Mouse (Mus musculus) liver, postnatal 0 days (tissue): Measurements from ENCODE around the gene Nt5e.

Experiments
- CTCF ChIP-seq: sonication (generic); IDR thresholded peaks from 2 replicates; pipeline ENCODE4 v1.5.1; 2016; ENCODE audit warnings: antibody characterized with exemption, low read depth
- EP300 ChIP-seq: IDR thresholded peaks from 2 replicates; pipeline ENCODE4 v1.6.1; 2016; ENCODE audit warnings: antibody characterized with exemption, low read depth, mild to moderate bottlenecking

GRCm38 (mm10) chr9:88353459-88353858 lies 26.5 kb downstream of the Nt5e start:
- TF ChIP-seq EP300 (no peak), CTCF (no peak)
